Mouse (Mus musculus): ENCODE measurements at regions not wholly inside any gene's neighbourhood (a gene's known extent, or its start where the extent isn't known, plus 50 kb on each side); places are given as distances from the start of the nearest gene placed in this dataset.

DNA sequence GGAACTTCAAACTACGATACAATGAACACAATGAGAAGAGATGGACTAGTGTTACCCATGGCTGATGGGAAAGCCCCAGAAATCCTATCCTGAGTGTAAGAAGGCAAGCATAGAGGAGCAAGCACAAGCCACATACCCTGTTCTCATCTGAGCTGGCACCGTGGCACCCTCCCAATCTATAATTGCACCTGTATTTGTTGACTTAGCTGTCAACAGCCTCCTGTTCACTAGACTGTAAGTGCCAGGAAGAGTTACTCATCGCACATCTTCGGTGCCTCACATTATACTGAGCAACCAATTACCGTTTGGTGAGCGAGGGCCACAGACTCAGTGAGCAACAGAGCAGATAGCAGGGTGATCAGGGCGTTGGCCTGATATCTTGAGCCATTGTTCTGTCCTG lies 239.9 kb downstream of the Drd1 start:
- H3K27me3 ChIP-seq (ENCODE audit: insufficient read depth, low read length) = no peaks in the 10 kb centered on the region
- no peak overlapping the region for H3K9ac ChIP-seq (replicated peaks; ENCODE audit: low read length)
- H3K4me1 ChIP-seq (ENCODE audit: insufficient read depth, low read length) = no peaks in the 10 kb centered on the region
- WGBS = 83% methylated on average over 7 of the region's 7 CpGs
- H3K4me2 ChIP-seq (replicated peaks; ENCODE audit: low read depth, low read length) = no peak overlapping the region
- H3K4me3 ChIP-seq (ENCODE audit: low read length) = no peak overlapping the region
- H3K9me3 ChIP-seq (ENCODE audit: low read length) = no peaks in the 10 kb centered on the region
- H3K27ac ChIP-seq (ENCODE audit: low read length) = no peak overlapping the region
- no peak for ATAC-seq (ENCODE audit: low FRiP score, low TSS enrichment)
- H3K36me3 ChIP-seq (ENCODE audit: insufficient read depth, low read length) = no peaks in the 10 kb centered on the region

DNA sequence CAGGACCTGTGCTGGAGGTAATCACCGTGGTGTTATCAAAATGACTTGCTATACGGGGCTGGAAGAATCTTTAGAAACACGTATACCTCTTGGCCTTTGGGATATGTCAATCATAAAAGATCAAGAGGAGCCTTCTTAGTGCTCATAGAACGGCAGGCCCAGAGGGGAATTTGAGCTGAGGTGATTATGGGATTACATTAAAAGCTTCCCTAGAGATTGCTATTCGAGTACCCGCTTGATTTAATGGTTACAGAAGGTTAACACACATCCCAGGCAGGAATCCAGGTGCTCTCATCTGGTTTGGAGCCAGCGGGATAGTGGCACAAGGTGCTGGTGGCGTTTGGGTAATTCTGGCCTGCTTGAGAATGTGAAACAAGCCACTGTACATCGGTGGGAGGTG lies 241.4 kb downstream of the Drd1 start:
- H3K27me3 ChIP-seq (ENCODE audit: insufficient read depth, low read length) = no peaks in the 10 kb centered on the region
- H3K4me3 ChIP-seq (ENCODE audit: low read length) = no peak overlapping the region
- ATAC-seq (ENCODE audit: low FRiP score, low TSS enrichment) = no peak
- H3K9me3 ChIP-seq (ENCODE audit: low read length) = no peaks in the 10 kb centered on the region
- no peak overlapping the region for H3K27ac ChIP-seq (ENCODE audit: low read length)
- 64% methylated on average over 9 of the region's 9 CpGs for WGBS
- H3K4me1 ChIP-seq (ENCODE audit: insufficient read depth, low read length) = no peaks in the 10 kb centered on the region
- H3K9ac ChIP-seq (replicated peaks; ENCODE audit: low read length) = no peak overlapping the region
- H3K36me3 ChIP-seq (ENCODE audit: insufficient read depth, low read length) = no peaks in the 10 kb centered on the region
- H3K4me2 ChIP-seq (replicated peaks; ENCODE audit: low read depth, low read length) = no peak overlapping the region

DNA sequence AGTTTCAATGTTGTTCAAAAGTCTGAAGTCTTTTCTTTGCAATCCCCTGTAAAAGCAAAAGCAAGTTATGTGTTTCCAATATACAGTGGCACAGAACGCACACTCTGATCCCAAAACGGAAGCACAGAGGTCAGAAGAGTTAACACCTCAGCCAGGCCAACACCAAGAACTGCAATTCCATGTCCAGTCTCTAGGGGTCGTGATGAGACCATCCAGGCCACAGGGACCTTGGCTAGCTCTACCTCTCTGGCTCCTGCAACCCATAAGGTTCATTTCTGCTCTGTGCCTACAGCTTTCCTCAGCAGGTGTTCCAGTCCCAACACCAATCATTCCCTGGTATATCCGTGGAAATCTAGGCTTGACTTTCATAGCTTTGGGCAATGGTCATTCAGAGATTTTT lies 243.6 kb downstream of the Drd1 start:
- WGBS = 28% methylated on average over 4 of the region's 4 CpGs
- H3K9me3 ChIP-seq (ENCODE audit: low read length) = no peaks in the 10 kb centered on the region
- H3K4me2 ChIP-seq (replicated peaks; ENCODE audit: low read depth, low read length) = no peak overlapping the region
- no peaks in the 10 kb centered on the region for H3K36me3 ChIP-seq (ENCODE audit: insufficient read depth, low read length)
- no peak overlapping the region for H3K27ac ChIP-seq (ENCODE audit: low read length)
- no peak for ATAC-seq (ENCODE audit: low FRiP score, low TSS enrichment)
- H3K4me3 ChIP-seq (ENCODE audit: low read length) = no peak overlapping the region
- H3K9ac ChIP-seq (replicated peaks; ENCODE audit: low read length) = no peak overlapping the region
- H3K4me1 ChIP-seq (ENCODE audit: insufficient read depth, low read length) = peaks cover 9% of the 10 kb centered on the region; the same call in 1 of the 2 replicates
- 0 out of 2 replicates have a peak, but pooled peaks cover under 1% of the 10 kb centered on the region for H3K27me3 ChIP-seq (ENCODE audit: insufficient read depth, low read length)

DNA sequence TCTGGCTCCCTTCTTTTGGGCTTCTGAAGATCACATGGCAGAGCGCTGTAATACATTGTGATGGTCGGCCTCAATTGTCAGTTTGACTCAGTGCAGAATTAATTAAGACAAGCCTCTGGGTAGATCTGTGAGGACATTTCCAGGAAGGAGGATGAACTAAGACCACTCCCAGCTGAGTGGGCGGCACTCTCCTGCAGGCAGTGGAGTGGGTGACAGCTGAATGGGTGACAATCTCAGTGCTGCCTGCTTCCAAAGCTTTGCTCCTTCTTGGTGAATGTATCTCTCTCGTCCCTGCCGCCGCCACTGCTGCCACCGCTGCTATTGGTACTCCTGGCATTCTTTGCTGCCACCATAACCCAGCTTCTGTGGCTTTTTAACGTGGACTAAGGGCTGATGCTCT lies 244.4 kb downstream of the Drd1 start:
- Histone ChIP-seq H3K36me3 (ENCODE audit: insufficient read depth, low read length) (no peaks in the 10 kb centered on the region), H3K9ac (replicated peaks; ENCODE audit: low read length) (no peak overlapping the region), H3K4me3 (ENCODE audit: low read length) (no peak overlapping the region), H3K4me1 (ENCODE audit: insufficient read depth, low read length) (peaks cover 9% of the 10 kb centered on the region; the same call in 1 of the 2 replicates), H3K4me2 (replicated peaks; ENCODE audit: low read depth, low read length) (no peak overlapping the region), H3K27ac (ENCODE audit: low read length) (no peak overlapping the region), H3K27me3 (ENCODE audit: insufficient read depth, low read length) (peaks cover 6% of the 10 kb centered on the region; the same call in 1 of the 2 replicates), H3K9me3 (ENCODE audit: low read length) (no peaks in the 10 kb centered on the region)
- 78% methylated on average over 8 of the region's 8 CpGs for WGBS
- ATAC-seq (ENCODE audit: low FRiP score, low TSS enrichment) = no peak

DNA sequence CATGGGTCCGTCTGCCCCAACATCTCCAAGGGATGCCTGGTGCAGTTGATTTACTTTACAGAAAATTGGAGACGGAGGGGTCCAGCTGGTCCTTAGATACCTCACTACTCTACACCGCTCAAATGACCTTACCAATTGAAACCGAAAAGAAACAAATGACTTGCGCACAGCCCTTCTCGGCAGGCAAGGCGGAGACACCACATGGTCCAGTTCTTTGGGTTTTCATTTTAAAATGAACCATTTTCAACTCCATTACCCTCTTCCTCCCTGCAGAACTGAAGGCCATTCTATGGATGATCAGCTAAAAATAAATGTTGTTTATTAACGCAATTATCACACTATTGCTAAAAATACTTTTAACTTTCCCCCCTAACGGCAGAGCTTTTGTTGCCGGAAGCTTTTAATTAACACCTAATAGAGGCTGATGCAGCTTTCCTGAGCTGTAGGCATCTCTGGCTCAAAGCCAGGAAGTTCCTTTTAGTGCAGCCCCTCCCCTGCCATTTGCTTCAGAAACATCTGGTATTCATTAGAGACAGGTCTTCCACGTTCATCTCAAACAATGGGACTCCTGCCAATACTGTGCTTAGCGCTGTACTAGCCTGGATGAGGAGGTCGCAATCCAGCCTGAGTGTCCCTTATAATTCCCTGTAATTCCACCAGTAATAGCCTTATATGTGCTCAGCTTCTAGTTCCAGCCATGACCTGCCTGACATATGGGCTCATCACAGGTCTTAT lies 247.5 kb downstream of the Drd1 start:
- peak; percentile 39; the same call in 1 of the 2 replicates for ATAC-seq (ENCODE audit: low FRiP score, low TSS enrichment)
- H3K4me1 ChIP-seq (ENCODE audit: insufficient read depth, low read length) = peaks cover 9% of the 10 kb centered on the region; the same call in 1 of the 2 replicates
- H3K27ac ChIP-seq (ENCODE audit: low read length) = no peak overlapping the region
- no peak overlapping the region for H3K4me3 ChIP-seq (ENCODE audit: low read length)
- peaks cover 6% of the 10 kb centered on the region; the same call in 1 of the 2 replicates for H3K27me3 ChIP-seq (ENCODE audit: insufficient read depth, low read length)
- 37% methylated on average over 13 of the region's 13 CpGs for WGBS
- H3K9ac ChIP-seq (replicated peaks; ENCODE audit: low read length) = no peak overlapping the region
- no peak overlapping the region for H3K4me2 ChIP-seq (replicated peaks; ENCODE audit: low read depth, low read length)
- H3K36me3 ChIP-seq (ENCODE audit: insufficient read depth, low read length) = no peaks in the 10 kb centered on the region
- no peaks in the 10 kb centered on the region for H3K9me3 ChIP-seq (ENCODE audit: low read length)

DNA sequence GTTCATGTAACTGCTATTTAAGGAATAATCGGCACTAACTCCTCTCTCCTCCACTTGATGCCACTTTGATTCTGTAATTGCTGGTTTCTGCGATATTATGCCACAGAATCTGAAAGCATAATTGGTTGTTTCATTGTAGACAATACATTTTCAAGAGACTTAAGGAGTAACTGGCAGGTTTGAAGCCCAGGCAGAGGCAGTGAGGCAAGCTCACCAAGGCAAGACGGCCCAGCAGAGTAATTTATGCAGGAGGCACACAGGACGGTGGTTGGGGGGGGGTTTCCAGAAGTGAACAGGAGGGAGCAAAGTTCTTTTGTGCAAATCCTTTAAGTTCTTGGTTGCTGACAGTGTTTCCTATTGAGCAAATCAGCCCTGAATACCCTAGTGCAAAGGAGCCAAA lies 249.6 kb downstream of the Drd1 start:
- Histone ChIP-seq H3K9ac (replicated peaks; ENCODE audit: low read length) (no peak overlapping the region), H3K27me3 (ENCODE audit: insufficient read depth, low read length) (peaks cover 6% of the 10 kb centered on the region; the same call in 1 of the 2 replicates), H3K27ac (ENCODE audit: low read length) (no peak overlapping the region), H3K36me3 (ENCODE audit: insufficient read depth, low read length) (no peaks in the 10 kb centered on the region), H3K9me3 (ENCODE audit: low read length) (no peaks in the 10 kb centered on the region), H3K4me3 (ENCODE audit: low read length) (no peak overlapping the region), H3K4me2 (replicated peaks; ENCODE audit: low read depth, low read length) (no peak overlapping the region), H3K4me1 (ENCODE audit: insufficient read depth, low read length) (peaks cover 9% of the 10 kb centered on the region; the same call in 1 of the 2 replicates)
- WGBS = 69% methylated on average over 4 of the region's 4 CpGs
- no peak for ATAC-seq (ENCODE audit: low FRiP score, low TSS enrichment)

DNA sequence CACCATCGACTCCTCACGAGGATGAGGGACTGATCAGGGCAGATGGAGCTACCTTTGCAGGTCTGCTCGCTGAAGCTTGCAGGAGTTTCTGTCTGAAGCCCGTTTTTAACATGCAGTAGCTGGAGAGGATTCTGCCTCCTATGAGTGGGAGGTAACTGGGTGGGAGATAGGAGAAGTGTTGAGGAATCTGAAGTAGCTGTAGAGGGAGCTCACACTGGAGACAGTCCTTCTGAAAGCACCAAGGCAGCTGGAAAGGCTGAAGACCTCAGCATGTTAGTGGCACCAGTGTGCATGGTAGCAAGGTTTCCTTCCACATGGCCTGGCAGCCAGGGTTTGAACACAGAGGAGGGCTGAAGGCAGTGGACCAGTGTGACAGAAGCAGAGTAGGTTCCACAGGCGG lies 254.5 kb downstream of the Drd1 start:
- Histone ChIP-seq H3K4me2 (replicated peaks; ENCODE audit: low read depth, low read length) (no peak overlapping the region), H3K36me3 (ENCODE audit: insufficient read depth, low read length) (no peaks in the 10 kb centered on the region), H3K27me3 (ENCODE audit: insufficient read depth, low read length) (no peaks in the 10 kb centered on the region), H3K4me1 (ENCODE audit: insufficient read depth, low read length) (0 out of 2 replicates have a peak, but pooled peaks cover 2% of the 10 kb centered on the region), H3K27ac (ENCODE audit: low read length) (no peak overlapping the region), H3K9me3 (ENCODE audit: low read length) (no peaks in the 10 kb centered on the region), H3K9ac (replicated peaks; ENCODE audit: low read length) (no peak overlapping the region), H3K4me3 (ENCODE audit: low read length) (no peak overlapping the region)
- 74% methylated on average over 5 of the region's 5 CpGs for WGBS
- ATAC-seq (ENCODE audit: low FRiP score, low TSS enrichment) = no peak

DNA sequence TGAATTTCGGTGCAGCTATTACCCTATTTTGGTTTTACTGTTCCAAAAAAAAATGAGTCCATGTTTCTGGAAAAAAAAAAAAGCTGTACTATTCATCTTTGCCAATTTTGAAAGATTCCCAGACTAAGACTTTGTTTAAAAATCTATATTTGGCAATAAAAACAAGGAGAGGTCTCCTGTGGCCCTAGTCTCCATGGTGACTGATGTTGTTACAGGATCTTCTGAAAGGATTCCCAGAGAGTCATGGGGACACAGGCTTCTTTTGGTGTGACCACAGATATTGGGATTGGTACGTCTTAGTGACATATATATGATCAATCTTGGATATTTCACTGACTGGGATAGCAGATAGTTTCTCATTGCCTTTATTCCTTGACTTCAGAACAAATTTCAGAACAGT lies 266.7 kb downstream of the Drd1 start:
- Histone ChIP-seq H3K9me3 (ENCODE audit: low read length) (0 out of 2 replicates have a peak, but pooled peaks cover 4% of the 10 kb centered on the region), H3K4me2 (replicated peaks; ENCODE audit: low read depth, low read length) (no peak overlapping the region), H3K36me3 (ENCODE audit: insufficient read depth, low read length) (no peaks in the 10 kb centered on the region), H3K9ac (replicated peaks; ENCODE audit: low read length) (no peak overlapping the region), H3K4me1 (ENCODE audit: insufficient read depth, low read length) (0 out of 2 replicates have a peak, but pooled peaks cover 3% of the 10 kb centered on the region), H3K4me3 (ENCODE audit: low read length) (no peak overlapping the region), H3K27me3 (ENCODE audit: insufficient read depth, low read length) (no peaks in the 10 kb centered on the region), H3K27ac (ENCODE audit: low read length) (no peak overlapping the region)
- 74% methylated on average over 2 of the region's 2 CpGs for WGBS
- no peak for ATAC-seq (ENCODE audit: low FRiP score, low TSS enrichment)

DNA sequence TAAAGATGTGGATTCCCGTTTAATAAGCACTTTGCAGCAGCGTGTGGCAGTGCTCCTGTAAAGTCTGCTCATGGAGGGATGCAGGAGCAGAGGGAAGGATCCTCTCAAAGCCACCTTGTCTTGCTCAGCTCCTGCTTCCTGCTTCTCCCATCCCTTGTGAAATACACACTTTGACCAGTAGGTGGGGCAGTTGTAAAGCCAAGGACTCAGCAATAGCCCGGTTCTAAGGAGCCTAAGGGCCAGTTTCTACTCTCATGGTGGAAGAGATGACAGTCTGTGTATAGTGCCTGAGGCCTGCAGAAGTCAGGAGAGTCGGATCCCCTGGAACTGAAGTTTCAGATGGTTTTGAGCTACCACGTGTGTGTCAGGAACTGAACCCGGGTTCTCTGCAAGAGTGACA lies 272.0 kb downstream of the Drd1 start:
- ATAC-seq (ENCODE audit: low FRiP score, low TSS enrichment) = peak; percentile 42; the same call in 1 of the 2 replicates
- no peak overlapping the region for H3K4me3 ChIP-seq (ENCODE audit: low read length)
- 0 out of 2 replicates have a peak, but pooled peaks cover 4% of the 10 kb centered on the region for H3K9me3 ChIP-seq (ENCODE audit: low read length)
- H3K27ac ChIP-seq (ENCODE audit: low read length) = no peak overlapping the region
- no peaks in the 10 kb centered on the region for H3K36me3 ChIP-seq (ENCODE audit: insufficient read depth, low read length)
- H3K9ac ChIP-seq (replicated peaks; ENCODE audit: low read length) = no peak overlapping the region
- 26% methylated on average over 6 of the region's 6 CpGs for WGBS
- no peak overlapping the region for H3K4me2 ChIP-seq (replicated peaks; ENCODE audit: low read depth, low read length)
- no peaks in the 10 kb centered on the region for H3K4me1 ChIP-seq (ENCODE audit: insufficient read depth, low read length)
- H3K27me3 ChIP-seq (ENCODE audit: insufficient read depth, low read length) = no peaks in the 10 kb centered on the region

DNA sequence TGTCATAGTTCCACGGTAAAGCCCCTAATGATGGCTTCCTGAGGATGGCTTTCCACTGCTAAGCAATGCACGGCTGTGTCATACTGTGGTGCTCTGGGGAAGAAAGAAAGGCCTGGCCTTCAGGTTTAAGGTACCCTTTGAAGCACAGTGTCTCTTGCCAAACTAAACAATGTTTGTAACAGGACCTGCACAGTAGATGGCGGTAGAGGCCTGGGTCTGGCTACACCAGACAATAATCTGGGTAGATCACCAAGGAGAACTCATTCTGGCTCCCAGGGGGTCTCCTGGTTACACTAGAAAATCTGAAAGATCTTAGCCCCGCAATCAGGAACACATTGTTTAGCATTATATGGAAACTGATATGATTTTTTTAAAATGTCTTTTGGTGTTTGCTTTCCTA lies 276.4 kb downstream of the Drd1 start:
- H3K4me1 ChIP-seq (ENCODE audit: insufficient read depth, low read length) = no peaks in the 10 kb centered on the region
- no peak overlapping the region for H3K4me3 ChIP-seq (ENCODE audit: low read length)
- H3K27ac ChIP-seq (ENCODE audit: low read length) = no peak overlapping the region
- H3K36me3 ChIP-seq (ENCODE audit: insufficient read depth, low read length) = no peaks in the 10 kb centered on the region
- H3K4me2 ChIP-seq (replicated peaks; ENCODE audit: low read depth, low read length) = no peak overlapping the region
- H3K9me3 ChIP-seq (ENCODE audit: low read length) = no peaks in the 10 kb centered on the region
- H3K27me3 ChIP-seq (ENCODE audit: insufficient read depth, low read length) = no peaks in the 10 kb centered on the region
- no peak overlapping the region for H3K9ac ChIP-seq (replicated peaks; ENCODE audit: low read length)
- 49% methylated on average over 4 of the region's 4 CpGs for WGBS
- ATAC-seq (ENCODE audit: low FRiP score, low TSS enrichment) = no peak

Measured in kidney, embryonic 16.5 days (tissue).